Mouse (Mus musculus): ENCODE measurements around the gene Tas1r3. TPM values are rescaled to one million over a fixed set of nuclear protein-coding genes. Genes with fewer than 3 reads are reported as not detected.

Tas1r3 gene
- total and polyA plus RNA-seq, 2 experiments from 2014 or later, result 0.12 to 0.38 TPM

- ATAC-seq (ENCODE audit: low FRiP score) (no peak), DNase-seq (ENCODE audit: low spot score) (no peak)
- Histone ChIP-seq H3K27ac (ENCODE audit: low read depth, low read length) (peak overlapping the region; percentile 43; the same call in 1 of the 2 replicates), H3K36me3 (ENCODE audit: insufficient read depth, low read length) (peaks cover 7% of the 10 kb centered on the region; the same call in 1 of the 2 replicates), H3K4me3 (ENCODE audit: low read depth, low read length) (no peak overlapping the region), H3K9me3 (ENCODE audit: low read length) (no peaks in the 10 kb centered on the region), H3K9ac (replicated peaks; ENCODE audit: low read length, poor library complexity, severe bottlenecking) (no peak overlapping the region), H3K4me1 (ENCODE audit: insufficient read depth, low read length) (no peaks in the 10 kb centered on the region; the same call in 1 of the 2 replicates), H3K27me3 (ENCODE audit: insufficient read depth, low read length) (peaks cover 7% of the 10 kb centered on the region), H3K4me2 (ENCODE audit: low read depth, low read length, poor library complexity, severe bottlenecking) (no peak overlapping the region)
- TF ChIP-seq CTCF (IDR thresholded peaks at IDR 0.05), result no peak
- WGBS, result 58% methylated on average over 8 of the region's 8 CpGs
These were observed 24.7 kb downstream of the Tas1r3 start for GRCm38 (mm10) chr4:155838187-155839153.

- no peak overlapping the region for H3K27ac ChIP-seq (ENCODE audit: low read depth, low read length)
- no peaks in the 10 kb centered on the region for H3K9me3 ChIP-seq (ENCODE audit: low read length)
- 72% methylated on average over 11 of the region's 11 CpGs for WGBS
- H3K4me3 ChIP-seq (ENCODE audit: low read depth, low read length), result no peak overlapping the region
- H3K9ac ChIP-seq (replicated peaks; ENCODE audit: low read length, poor library complexity, severe bottlenecking), result no peak overlapping the region
- ATAC-seq (ENCODE audit: low FRiP score) (no peak), DNase-seq (ENCODE audit: low spot score) (no peak)
- H3K36me3 ChIP-seq (ENCODE audit: insufficient read depth, low read length), result peaks cover 10% of the 10 kb centered on the region; the same call in 1 of the 2 replicates
- TF ChIP-seq CTCF (IDR thresholded peaks at IDR 0.05), result no peak
- H3K27me3 ChIP-seq (ENCODE audit: insufficient read depth, low read length), result peaks cover 7% of the 10 kb centered on the region
- no peak overlapping the region for H3K4me2 ChIP-seq (ENCODE audit: low read depth, low read length, poor library complexity, severe bottlenecking)
- no peaks in the 10 kb centered on the region; the same call in 1 of the 2 replicates for H3K4me1 ChIP-seq (ENCODE audit: insufficient read depth, low read length)
These were observed 25.7 kb downstream of the Tas1r3 start for GRCm38 (mm10) chr4:155837404-155838010.

- H3K27me3 ChIP-seq (ENCODE audit: insufficient read depth, low read length), result no peaks in the 10 kb centered on the region
- no peak overlapping the region for H3K9ac ChIP-seq (replicated peaks; ENCODE audit: low read length, poor library complexity, severe bottlenecking)
- ATAC-seq (ENCODE audit: low FRiP score) (0 out of 2 replicates have a peak, but pooled peaks have one; percentile 21), DNase-seq (ENCODE audit: low spot score) (peak; percentile 89)
- H3K4me1 ChIP-seq (ENCODE audit: insufficient read depth, low read length), result peaks cover 4% of the 10 kb centered on the region; the same call in 1 of the 2 replicates
- WGBS, result 36% methylated on average over 2 of the region's 2 CpGs
- H3K36me3 ChIP-seq (ENCODE audit: insufficient read depth, low read length), result peaks cover 10% of the 10 kb centered on the region; the same call in 1 of the 2 replicates
- no peaks in the 10 kb centered on the region for H3K9me3 ChIP-seq (ENCODE audit: low read length)
- no peak overlapping the region for H3K4me2 ChIP-seq (ENCODE audit: low read depth, low read length, poor library complexity, severe bottlenecking)
- no peak overlapping the region for H3K4me3 ChIP-seq (ENCODE audit: low read depth, low read length)
- H3K27ac ChIP-seq (ENCODE audit: low read depth, low read length), result peak overlapping the region; percentile 43; the same call in 1 of the 2 replicates
- TF ChIP-seq CTCF (IDR thresholded peaks at IDR 0.05), result peak; percentile 81
These were observed 29.3 kb downstream of the Tas1r3 start for GRCm38 (mm10) chr4:155833836-155834235.

GRCm38 (mm10) chr4:155833234-155833633 lies 29.9 kb downstream of the Tas1r3 start:
- ATAC-seq (ENCODE audit: low FRiP score), result no peak
- 87% methylated on average over 4 of the region's 4 CpGs for whole genome bisulfite sequencing

GRCm38 (mm10) chr4:155832321-155832720 lies 30.8 kb downstream of the Tas1r3 start:
- 55% methylated on average over 10 of the region's 10 CpGs for WGBS
- Histone ChIP-seq H3K4me1 (ENCODE audit: insufficient read depth, low read length) (peaks cover 4% of the 10 kb centered on the region; the same call in 1 of the 2 replicates), H3K4me2 (ENCODE audit: low read depth, low read length, poor library complexity, severe bottlenecking) (peak overlapping the region; percentile 96), H3K9me3 (ENCODE audit: low read length) (no peaks in the 10 kb centered on the region), H3K36me3 (ENCODE audit: insufficient read depth, low read length) (peaks cover 15% of the 10 kb centered on the region), H3K27ac (ENCODE audit: low read depth, low read length) (peak overlapping the region; percentile 78; the same call in 1 of the 2 replicates), H3K27me3 (ENCODE audit: insufficient read depth, low read length) (no peaks in the 10 kb centered on the region), H3K4me3 (ENCODE audit: low read depth, low read length) (peak overlapping the region; percentile 79), H3K9ac (replicated peaks; ENCODE audit: low read length, poor library complexity, severe bottlenecking) (peak overlapping the region; percentile 79)
- ATAC-seq (ENCODE audit: low FRiP score) (no peak), DNase-seq (ENCODE audit: low spot score) (no peak)
- no peak for TF ChIP-seq CTCF (IDR thresholded peaks at IDR 0.05)

More at GRCm38 (mm10) chr4:155833234-155833633, 29.9 kb downstream of the Tas1r3 start:
- no peak for TF ChIP-seq CTCF (IDR thresholded peaks at IDR 0.05)
- H3K4me1 ChIP-seq (ENCODE audit: insufficient read depth, low read length), result peaks cover 4% of the 10 kb centered on the region; the same call in 1 of the 2 replicates
- H3K4me3 ChIP-seq (ENCODE audit: low read depth, low read length), result no peak overlapping the region
- no peaks in the 10 kb centered on the region for H3K9me3 ChIP-seq (ENCODE audit: low read length)
- no peaks in the 10 kb centered on the region for H3K27me3 ChIP-seq (ENCODE audit: insufficient read depth, low read length)
- H3K4me2 ChIP-seq (ENCODE audit: low read depth, low read length, poor library complexity, severe bottlenecking), result no peak overlapping the region
- H3K27ac ChIP-seq (ENCODE audit: low read depth, low read length), result no peak overlapping the region
- no peak overlapping the region for H3K9ac ChIP-seq (replicated peaks; ENCODE audit: low read length, poor library complexity, severe bottlenecking)
- peaks cover 10% of the 10 kb centered on the region; the same call in 1 of the 2 replicates for H3K36me3 ChIP-seq (ENCODE audit: insufficient read depth, low read length)
- no peak for DNase-seq (ENCODE audit: low spot score)
